Mouse (Mus musculus): ENCODE measurements around the gene Slk. TPM values are rescaled to one million over a fixed set of nuclear protein-coding genes. Genes with fewer than 3 reads are reported as not detected.
"Not testable (repeated sequence)": the region's sequence is repeated elsewhere in the genome, so short reads cannot be mapped to it uniquely, and the experiment has no call there.

Gene Slk
- polyA plus RNA-seq, 1 experiment: 12.1 TPM

DNA sequence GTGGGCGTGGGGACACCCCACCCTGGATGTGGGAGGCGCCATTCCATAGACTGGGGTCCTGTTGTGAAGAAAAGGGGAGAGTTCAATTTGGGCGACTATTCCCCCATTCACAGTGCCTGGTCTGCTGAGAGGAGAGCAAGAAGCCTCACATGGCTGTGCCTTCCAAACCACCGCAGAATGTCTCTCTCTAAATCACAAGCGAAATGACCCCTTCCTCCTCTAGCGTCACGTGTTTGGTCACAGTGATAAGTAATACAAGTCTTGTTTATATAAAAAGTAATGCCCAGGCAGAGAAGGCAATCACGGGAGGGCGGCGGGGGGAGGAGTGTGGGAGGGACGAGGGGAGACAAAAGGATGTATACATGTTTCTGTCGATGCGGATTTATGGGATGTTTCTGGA, 15.8 kb upstream of the Slk start:
- Histone ChIP-seq H3K27me3 (ENCODE audit: control insufficient read depth, insufficient read depth, insufficient read length) (no peaks in the 10 kb centered on the region), H3K4me2 (ENCODE audit: low read depth) (no peak overlapping the region), H3K36me3 (ENCODE audit: control insufficient read depth, insufficient read depth) (no peaks in the 10 kb centered on the region), H3ac (ENCODE audit: control insufficient read depth, insufficient read length) (no peak overlapping the region), H3K79me2 (ENCODE audit: control insufficient read depth, insufficient read depth) (no peaks in the 10 kb centered on the region), H3K4me3 (no peak overlapping the region)
- TF ChIP-seq MAX (IDR thresholded peaks at IDR 0.05; ENCODE audit: low read depth) (no peak), CEBPB (IDR thresholded peaks at IDR 0.05; ENCODE audit: insufficient read depth, poor library complexity, severe bottlenecking) (no peak), USF1 (IDR thresholded peaks at IDR 0.05; ENCODE audit: low read depth) (no peak), SRF (IDR thresholded peaks at IDR 0.05; ENCODE audit: control insufficient read depth, insufficient read length, low read depth) (no peak), MYOG (IDR thresholded peaks at IDR 0.05; ENCODE audit: control insufficient read depth in 1 of 3, insufficient read depth in 1 of 3, insufficient read length in 2 of 3, low read depth in 2 of 3) (no peak)

DNA sequence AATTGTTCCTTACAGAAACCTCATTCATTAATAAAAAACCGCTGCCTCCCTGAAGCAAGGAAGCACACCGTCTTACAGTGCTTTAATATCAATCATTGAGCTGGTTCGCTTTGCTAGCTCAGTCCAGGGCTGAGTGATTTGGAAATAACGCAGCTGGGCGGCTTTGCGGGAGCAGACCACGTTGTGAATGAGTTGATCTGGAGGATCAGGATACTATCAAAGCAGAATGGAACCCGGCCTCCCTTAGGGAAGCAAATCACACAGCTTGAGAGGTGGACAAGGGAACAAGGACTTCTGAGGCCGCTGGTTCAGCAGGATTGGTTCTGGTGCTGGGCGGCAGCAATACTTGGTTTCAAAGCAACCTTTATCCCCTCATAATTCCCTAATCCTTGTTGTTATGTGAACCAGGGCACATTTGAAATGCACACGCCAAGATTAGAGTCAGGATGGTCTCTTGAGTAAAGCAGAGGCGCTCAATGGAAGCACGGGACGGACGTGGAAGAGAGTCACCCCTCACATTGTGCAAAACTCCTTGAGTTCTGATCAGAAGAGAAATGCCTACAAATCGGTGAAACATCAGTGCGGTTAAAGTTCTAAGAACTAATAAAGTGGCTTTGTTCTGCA, 14.3 kb upstream of the Slk start:
- no peak overlapping the region for H3K4me3 ChIP-seq
- no peaks in the 10 kb centered on the region for H3K36me3 ChIP-seq (ENCODE audit: control insufficient read depth, insufficient read depth)
- TF ChIP-seq SRF (IDR thresholded peaks at IDR 0.05; ENCODE audit: control insufficient read depth, insufficient read length, low read depth): no peak
- no peak for TF ChIP-seq TCF3 (IDR thresholded peaks at IDR 0.05; ENCODE audit: insufficient read length, low read depth)
- no peak for TF ChIP-seq POLR2AphosphoS2 (IDR thresholded peaks at IDR 0.05; ENCODE audit: insufficient read length, low read depth)
- no peak for TF ChIP-seq USF1 (IDR thresholded peaks at IDR 0.05; ENCODE audit: low read depth)
- no peak for TF ChIP-seq MYOD1 (IDR thresholded peaks at IDR 0.05; ENCODE audit: control insufficient read depth in 1 of 3, insufficient read length in 2 of 3, low read depth in 2 of 3)
- TF ChIP-seq MYOG (IDR thresholded peaks at IDR 0.05; ENCODE audit: control insufficient read depth in 1 of 3, insufficient read depth in 1 of 3, insufficient read length in 2 of 3, low read depth in 2 of 3): no peak
- TF ChIP-seq E2F4 (IDR thresholded peaks at IDR 0.05; ENCODE audit: insufficient read depth): no peak
- TF ChIP-seq CEBPB (IDR thresholded peaks at IDR 0.05; ENCODE audit: insufficient read depth, poor library complexity, severe bottlenecking): no peak
- no peaks in the 10 kb centered on the region for H3K27me3 ChIP-seq (ENCODE audit: control insufficient read depth, insufficient read depth, insufficient read length)
- H3K4me2 ChIP-seq (ENCODE audit: low read depth): peak overlapping the region; percentile 18
- no peaks in the 10 kb centered on the region for H3K79me2 ChIP-seq (ENCODE audit: control insufficient read depth, insufficient read depth)
- H3ac ChIP-seq (ENCODE audit: control insufficient read depth, insufficient read length): no peak overlapping the region

DNA sequence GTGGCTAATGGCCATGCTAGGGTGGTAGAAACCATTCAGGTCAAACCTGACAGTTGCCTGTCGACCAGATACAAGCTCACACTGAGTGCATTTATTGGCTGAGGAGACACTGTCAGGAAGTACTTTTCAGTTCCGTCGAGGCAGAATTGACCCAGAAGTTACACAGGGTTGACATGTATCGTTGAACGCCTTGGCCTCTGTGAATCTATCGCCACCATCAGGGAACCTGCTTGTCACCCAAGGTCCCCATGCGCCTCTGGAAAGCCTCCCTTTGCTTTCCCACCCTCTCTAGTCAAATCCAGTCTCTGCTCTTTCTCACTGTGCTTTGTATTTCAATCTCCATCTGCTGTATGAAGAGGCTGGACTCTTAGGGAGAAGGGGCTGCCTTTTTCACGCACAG, 13.5 kb upstream of the Slk start:
- no peaks in the 10 kb centered on the region for H3K27me3 ChIP-seq (ENCODE audit: control insufficient read depth, insufficient read depth, insufficient read length)
- H3K36me3 ChIP-seq (ENCODE audit: control insufficient read depth, insufficient read depth): no peaks in the 10 kb centered on the region
- no peaks in the 10 kb centered on the region for H3K79me2 ChIP-seq (ENCODE audit: control insufficient read depth, insufficient read depth)
- TF ChIP-seq MYOD1 (IDR thresholded peaks at IDR 0.05; ENCODE audit: control insufficient read depth in 1 of 3, insufficient read length in 2 of 3, low read depth in 2 of 3): no peak
- TF ChIP-seq SRF (IDR thresholded peaks at IDR 0.05; ENCODE audit: control insufficient read depth, insufficient read length, low read depth): no peak
- TF ChIP-seq POLR2A (IDR thresholded peaks at IDR 0.05; ENCODE audit: insufficient read length, low read depth): no peak
- no peak for TF ChIP-seq MYOG (IDR thresholded peaks at IDR 0.05; ENCODE audit: control insufficient read depth in 1 of 3, insufficient read depth in 1 of 3, insufficient read length in 2 of 3, low read depth in 2 of 3)
- TF ChIP-seq TCF3 (IDR thresholded peaks at IDR 0.05; ENCODE audit: insufficient read length, low read depth): no peak
- no peak for TF ChIP-seq POLR2AphosphoS2 (IDR thresholded peaks at IDR 0.05; ENCODE audit: insufficient read length, low read depth)
- no peak for TF ChIP-seq CEBPB (IDR thresholded peaks at IDR 0.05; ENCODE audit: insufficient read depth, poor library complexity, severe bottlenecking)
- no peak for TF ChIP-seq E2F4 (IDR thresholded peaks at IDR 0.05; ENCODE audit: insufficient read depth)
- TF ChIP-seq USF1 (IDR thresholded peaks at IDR 0.05; ENCODE audit: low read depth): no peak
- TF ChIP-seq MAX (IDR thresholded peaks at IDR 0.05; ENCODE audit: low read depth): no peak
- no peak for TF ChIP-seq REST (IDR thresholded peaks at IDR 0.05; ENCODE audit: insufficient read depth, insufficient read length)
- no peak for TF ChIP-seq TCF12 (IDR thresholded peaks at IDR 0.05; ENCODE audit: insufficient read depth, poor library complexity, severe bottlenecking)
- H3K4me2 ChIP-seq (ENCODE audit: low read depth): no peak overlapping the region
- H3ac ChIP-seq (ENCODE audit: control insufficient read depth, insufficient read length): no peak overlapping the region
- no peak overlapping the region for H3K4me3 ChIP-seq

DNA sequence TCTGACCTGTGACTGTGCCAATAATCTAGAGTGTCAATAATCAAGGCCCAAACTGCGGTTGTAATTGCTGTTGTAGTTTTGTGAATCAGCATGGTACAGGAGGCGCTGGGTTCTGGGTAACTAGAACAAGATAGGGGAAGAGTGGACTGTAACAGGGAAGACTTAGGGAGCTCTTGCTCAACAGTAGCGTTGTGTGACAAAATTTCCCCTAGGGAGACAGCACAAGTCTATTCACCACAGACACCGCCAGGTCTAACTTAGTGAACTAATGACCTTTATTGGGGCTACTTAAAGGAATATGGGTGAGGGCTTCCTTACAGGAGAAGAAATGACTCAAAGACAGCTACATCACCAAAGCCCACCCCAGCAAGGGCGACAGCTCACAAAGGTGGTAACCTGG, 9.4 kb upstream of the Slk start:
- no peaks in the 10 kb centered on the region for H3K27me3 ChIP-seq (ENCODE audit: control insufficient read depth, insufficient read depth, insufficient read length)
- H3K4me2 ChIP-seq (ENCODE audit: low read depth): no peak overlapping the region
- TF ChIP-seq POLR2AphosphoS2 (IDR thresholded peaks at IDR 0.05; ENCODE audit: insufficient read length, low read depth): no peak
- no peak for TF ChIP-seq MYOD1 (IDR thresholded peaks at IDR 0.05; ENCODE audit: control insufficient read depth in 1 of 3, insufficient read length in 2 of 3, low read depth in 2 of 3)
- no peak for TF ChIP-seq USF1 (IDR thresholded peaks at IDR 0.05; ENCODE audit: low read depth)
- TF ChIP-seq CEBPB (IDR thresholded peaks at IDR 0.05; ENCODE audit: insufficient read depth, poor library complexity, severe bottlenecking): no peak
- TF ChIP-seq REST (IDR thresholded peaks at IDR 0.05; ENCODE audit: insufficient read depth, insufficient read length): no peak
- TF ChIP-seq TCF12 (IDR thresholded peaks at IDR 0.05; ENCODE audit: insufficient read depth, poor library complexity, severe bottlenecking): no peak
- no peak for TF ChIP-seq SRF (IDR thresholded peaks at IDR 0.05; ENCODE audit: control insufficient read depth, insufficient read length, low read depth)
- TF ChIP-seq POLR2A (IDR thresholded peaks at IDR 0.05; ENCODE audit: insufficient read length, low read depth): no peak
- TF ChIP-seq MYOG (IDR thresholded peaks at IDR 0.05; ENCODE audit: control insufficient read depth in 1 of 3, insufficient read depth in 1 of 3, insufficient read length in 2 of 3, low read depth in 2 of 3): no peak
- TF ChIP-seq E2F4 (IDR thresholded peaks at IDR 0.05; ENCODE audit: insufficient read depth): no peak
- no peak for TF ChIP-seq MAX (IDR thresholded peaks at IDR 0.05; ENCODE audit: low read depth)
- TF ChIP-seq TCF3 (IDR thresholded peaks at IDR 0.05; ENCODE audit: insufficient read length, low read depth): no peak
- H3ac ChIP-seq (ENCODE audit: control insufficient read depth, insufficient read length): no peak overlapping the region
- H3K4me3 ChIP-seq: no peak overlapping the region
- no peaks in the 10 kb centered on the region for H3K79me2 ChIP-seq (ENCODE audit: control insufficient read depth, insufficient read depth)
- H3K36me3 ChIP-seq (ENCODE audit: control insufficient read depth, insufficient read depth): no peaks in the 10 kb centered on the region

DNA sequence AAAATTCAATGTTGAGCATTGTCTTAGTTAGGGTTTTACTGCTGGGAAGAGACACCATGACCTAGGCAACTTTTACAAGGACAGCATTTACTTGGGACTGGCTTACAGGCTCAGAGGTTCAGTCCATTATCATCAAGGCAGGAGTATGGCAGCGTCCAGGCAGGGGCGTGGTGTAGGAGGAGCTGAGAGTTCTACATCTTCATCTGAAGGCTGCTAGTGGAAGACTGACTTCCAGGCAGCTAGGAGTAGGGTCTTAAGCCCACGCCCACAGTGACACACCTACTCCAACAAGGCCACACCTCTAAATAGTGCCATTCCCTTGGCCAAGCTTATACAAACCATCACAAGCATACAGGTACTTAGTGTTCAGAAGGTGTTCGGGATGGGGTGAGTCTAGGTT, 7.5 kb upstream of the Slk start:
- H3K4me3 ChIP-seq; H3K36me3 ChIP-seq (ENCODE audit: control insufficient read depth, insufficient read depth); H3ac ChIP-seq (ENCODE audit: control insufficient read depth, insufficient read length); H3K79me2 ChIP-seq (ENCODE audit: control insufficient read depth, insufficient read depth); H3K27me3 ChIP-seq (ENCODE audit: control insufficient read depth, insufficient read depth, insufficient read length); H3K4me2 ChIP-seq (ENCODE audit: low read depth): not testable (repeated sequence)
